Mouse (Mus musculus) embryo, embryonic 10.5 days (tissue): ENCODE results near the gene Hsd11b2.

ENCODE experiments used
- DNase-seq: peaks from one replicate; pipeline ENCODE4 v3.0.0-alpha.2; 2015; ENCODE audit warnings: low spot score

Gene Hsd11b2

GRCm38 (mm10) chr8:105484392-105484791, 34.2 kb upstream of the Hsd11b2 start:
- peak; percentile 87 for DNase-seq

- DNase-seq: no peak
Observed at GRCm38 (mm10) chr8:105488082-105488481, 30.5 kb upstream of the Hsd11b2 start.

GRCm38 (mm10) chr8:105489281-105489680, 29.3 kb upstream of the Hsd11b2 start:
- DNase-seq: no peak

- no peak for DNase-seq
Observed at GRCm38 (mm10) chr8:105493495-105493894, 25.1 kb upstream of the Hsd11b2 start.

GRCm38 (mm10) chr8:105494566-105494965, 24.0 kb upstream of the Hsd11b2 start:
- DNase-seq: no peak

- DNase-seq: no peak
Observed at GRCm38 (mm10) chr8:105495350-105496302, 22.9 kb upstream of the Hsd11b2 start.

GRCm38 (mm10) chr8:105496439-105497180, 21.9 kb upstream of the Hsd11b2 start, which contains the start of gene Zdhhc1:
Gene Zdhhc1 (minus strand): TSS chr8:105496902.
- DNase-seq: peak; percentile 89

GRCm38 (mm10) chr8:105499787-105500186, 18.8 kb upstream of the Hsd11b2 start:
- DNase-seq: no peak

- no peak for DNase-seq
Observed at GRCm38 (mm10) chr8:105504617-105505016, 13.9 kb upstream of the Hsd11b2 start.

- DNase-seq: no peak
Observed at GRCm38 (mm10) chr8:105506977-105507376, 11.6 kb upstream of the Hsd11b2 start.

- no peak for DNase-seq
Observed at GRCm38 (mm10) chr8:105508758-105509157, 9.8 kb upstream of the Hsd11b2 start.

- DNase-seq: no peak
Observed at GRCm38 (mm10) chr8:105509997-105510735, 8.4 kb upstream of the Hsd11b2 start.

GRCm38 (mm10) chr8:105514194-105514593, 4.4 kb upstream of the Hsd11b2 start:
- DNase-seq: no peak

GRCm38 (mm10) chr8:105514656-105515055, 3.9 kb upstream of the Hsd11b2 start:
- no peak for DNase-seq

- DNase-seq: peak; percentile 93
Observed at GRCm38 (mm10) chr8:105516018-105516645, 2.4 kb upstream of the Hsd11b2 start.

- no peak for DNase-seq
Observed at GRCm38 (mm10) chr8:105517346-105517745, 1.2 kb upstream of the Hsd11b2 start.

- peak; percentile 76 for DNase-seq
Observed at GRCm38 (mm10) chr8:105519591-105519990, 1.0 kb downstream of the Hsd11b2 start.

GRCm38 (mm10) chr8:105520521-105520920, 2.0 kb downstream of the Hsd11b2 start:
- no peak for DNase-seq

GRCm38 (mm10) chr8:105521061-105521460, 2.5 kb downstream of the Hsd11b2 start:
- peak; percentile 69 for DNase-seq

- no peak for DNase-seq
Observed at GRCm38 (mm10) chr8:105521995-105522769, 3.6 kb downstream of the Hsd11b2 start.

GRCm38 (mm10) chr8:105522890-105523289, 4.3 kb downstream of the Hsd11b2 start:
- no peak for DNase-seq
